8 mouse cellular contexts compared by ENCODE assay signal in the genomic region with DNA sequence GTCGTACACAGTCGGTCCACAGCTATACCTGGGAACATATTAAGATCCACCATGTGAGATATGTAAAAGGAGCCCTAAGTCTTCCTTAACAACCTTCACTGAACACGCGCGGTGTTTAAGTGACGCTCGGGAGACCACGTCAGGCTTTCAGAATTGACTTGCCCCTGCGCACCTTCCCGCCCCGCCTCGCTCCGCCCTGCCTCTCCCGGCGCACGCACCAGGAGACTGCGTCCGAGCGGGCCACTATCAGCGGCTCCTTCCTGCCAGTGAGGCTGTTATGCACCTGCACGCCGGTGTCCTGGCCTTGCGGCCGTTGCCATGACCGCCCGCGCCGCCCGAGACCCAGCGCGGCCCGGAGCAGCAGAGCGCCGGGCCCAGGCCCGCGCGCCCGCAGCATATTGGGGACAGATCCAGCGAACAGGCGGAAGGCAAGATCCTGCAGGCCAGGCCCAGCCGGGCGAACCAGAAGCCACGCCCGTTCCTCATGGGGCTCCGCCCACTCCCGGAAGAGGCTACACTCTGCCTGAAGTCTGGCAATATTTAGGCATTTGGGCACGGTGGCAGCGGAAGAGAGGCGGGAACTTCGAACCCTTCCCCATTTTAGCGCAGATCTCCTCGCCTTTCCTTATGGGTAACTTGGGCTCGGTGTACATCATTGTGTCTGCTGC. TPM values are rescaled to one million over a fixed set of nuclear protein-coding genes. Genes with fewer than 3 reads are reported as not detected.
DNase-seq lines count a peak whose midpoint lies in the region; ATAC-seq and TF ChIP-seq lines count a peak whose summit lies in the region.

A gene (minus strand): TSS at position 503 of the 668 bp plus-strand sequence.

- peak within 1 kb of the TSS; percentile 91 for H3K9ac ChIP-seq in hindbrain, embryonic 15.5 days

- H3K4me3 ChIP-seq in hindbrain, embryonic 15.5 days, result peak within 1 kb of the TSS; percentile 76

- peak within 1 kb of the TSS; percentile 90 for H3K27ac ChIP-seq in hindbrain, embryonic 15.5 days (replicated peaks)

- CTCF ChIA-PET in Patski (lab: Charles Lee), result interaction anchor here (0.8 to 1.9 kb wide), 3 partner anchors 66 to 68 kb away, joined by 3 to 6 read pairs (median 5); no protein-coding TSS in a partner anchor

- POLR2A ChIA-PET in Patski (lab: Charles Lee), result no interaction called here

- H3K4me1 ChIP-seq in hindbrain, embryonic 15.5 days (replicated peaks), result peaks cover 31% of the 10 kb centered on the region

- peaks cover 3% of the 10 kb centered on the region; the same call in 1 of the 2 replicates for H3K36me3 ChIP-seq in hindbrain, embryonic 15.5 days

- ATAC-seq in Patski, result peak; percentile 84
- peak; percentile 75 for ATAC-seq in hindbrain, embryonic 15.5 days (ENCODE audit: low FRiP score, low read depth)

- H3K9me3 ChIP-seq in hindbrain, embryonic 15.5 days, result no peaks in the 10 kb centered on the region

- in situ Hi-C loops in Patski (cut with MboI; ENCODE audit: low pct_unique_long_range_greater_than_20kb), result loop anchor here (5.0 kb wide), 1 partner anchor 147 kb away; no protein-coding TSS in a partner anchor

- H3K4me2 ChIP-seq in hindbrain, embryonic 15.5 days, result peak within 1 kb of the TSS; percentile 72

- TF ChIP-seq CTCF in Patski (IDR thresholded peaks at IDR 0.05), result no peak

- under 1% methylated on average over 53 of the region's 53 CpGs for WGBS in hindbrain, embryonic 15.5 days

- DNase-seq in Patski (ENCODE audit: low read depth, low spot score), result no peak
- DNase-seq in cerebellum, postnatal 25 days, result peak; percentile 93 to 95
- DNase-seq in frontal cortex, postnatal 36 days (ENCODE audit: low spot score in 2 of 2), result peak; percentile 89 to 92
- peak; percentile 82 for DNase-seq in left cerebral cortex, adult 11 months (ENCODE audit: low spot score)
- peak; percentile 95 to 96 for DNase-seq in lung, postnatal 4 days
- peak; percentile 62 for DNase-seq in retina, postnatal 7 days (ENCODE audit: low read depth, low spot score)
- DNase-seq in urinary bladder, adult 2 months (ENCODE audit: low spot score), result peak; percentile 89

- H3K27me3 ChIP-seq in Patski, result no peaks in the 10 kb centered on the region
- no peaks in the 10 kb centered on the region for H3K27me3 ChIP-seq in hindbrain, embryonic 15.5 days

RNA-seq across cellular contexts. Expression of the gene that starts here (rescaled TPM):
- polyA plus RNA-seq in Patski (2021), result 46.2 TPM
- 23.2 and 25.2 TPM in 2 replicates for polyA plus RNA-seq in hindbrain, embryonic 15.5 days (2015; fragmentation: Nextera tagmentation; extraction: Ambion mirVana)
- 38.5 and 42.4 TPM in 2 replicates for polyA plus RNA-seq in urinary bladder, adult 2 months (2012; rRNA removed)
